Mouse (Mus musculus) liver, adult 2 months (tissue): Measurements from ENCODE around the gene Apbb2.
A peak's percentile ranks its signal among the peaks of the same experiment; 100 is the strongest.

Source experiments
- CTCF ChIP-seq: fragments of 200-500 bp; IDR thresholded peaks from 2 replicates; pipeline ENCODE4 v1.5.1; 2011; ENCODE audit warnings: low read depth, low read length, control low read depth
- POLR2A ChIP-seq: fragments of 200-500 bp; IDR thresholded peaks from 2 replicates; pipeline ENCODE4 v1.6.1; 2011; ENCODE audit warnings: low read length, control low read depth; ENCODE audit not compliant: insufficient read depth; ENCODE audit errors: extremely low read depth

- no peak for TF ChIP-seq POLR2A
- TF ChIP-seq CTCF: peak; percentile 32
These were observed 194.7 kb downstream of the Apbb2 start for GRCm38 (mm10) chr5:66423909-66424308.
